Mouse (Mus musculus): ENCODE measurements around the gene Gm20916.
"Not testable (repeated sequence)": the region's sequence is repeated elsewhere in the genome, so short reads cannot be mapped to it uniquely, and the experiment has no call there.

The Gm20916 gene
- long read RNA-seq, experiment 1: 0 reads
- long read RNA-seq, experiment 2: 0 reads

DNA sequence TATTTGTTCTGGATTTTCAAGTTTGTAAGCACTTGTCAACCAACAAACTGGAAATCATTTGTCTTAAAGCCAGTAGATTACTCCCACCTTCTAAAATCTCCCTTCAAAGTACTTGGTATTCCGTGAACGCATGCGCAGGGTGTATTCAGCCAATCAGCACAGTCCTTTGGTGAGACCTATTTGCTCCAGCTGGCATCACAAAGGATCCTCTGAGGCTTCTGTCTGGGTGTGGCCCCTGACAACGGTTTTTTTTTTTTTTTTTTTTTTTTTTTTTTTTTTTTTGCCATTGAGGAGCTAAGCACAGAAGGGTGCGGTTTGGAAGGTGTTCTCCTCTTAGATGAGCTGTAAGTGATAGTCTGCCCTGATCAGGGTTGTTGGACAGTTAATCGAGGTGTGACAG, at the start of gene Gm20916:
Gene Gm20916 (plus strand): TSS at position 301 of the 400 bp plus-strand sequence.
- intact Hi-C loops (cut with DNase I): not testable (repeated sequence)
